Mouse (Mus musculus) heart, adult 2 months (tissue): Measurements from ENCODE around the gene Pld4. TPM values are rescaled to one million over a fixed set of nuclear protein-coding genes. Genes with fewer than 3 reads are reported as not detected.

Source experiments
- DNase-seq, 2 experiments: peaks; one replicate each; pipeline ENCODE4 v3.0.0; 2021
- H3K27ac ChIP-seq: fragments of 200-600 bp; 2 replicates; pipeline ENCODE4 v1.8.1; 2022
- H3K27me3 ChIP-seq: fragments of 200-500 bp; 2 replicates; pipeline ENCODE4 v1.6.1; 2012; ENCODE audit warnings: mild to moderate bottlenecking, low read length, inconsistent platforms, mixed read lengths; ENCODE audit not compliant: control insufficient read depth, insufficient read depth
- H3K36me3 ChIP-seq: fragments of 200-500 bp; 2 replicates; pipeline ENCODE4 v1.6.1; 2012; ENCODE audit warnings: low read length, inconsistent platforms; ENCODE audit not compliant: control insufficient read depth, insufficient read depth
- H3K4me1 ChIP-seq: fragments of 200-500 bp; 2 replicates; pipeline ENCODE4 v1.6.1; 2011; ENCODE audit warnings: low read length; ENCODE audit not compliant: control insufficient read depth, insufficient read depth
- H3K4me3 ChIP-seq: fragments of 200-600 bp; 2 replicates; pipeline ENCODE4 v1.8.1; 2022
- H3K79me2 ChIP-seq: fragments of 200-500 bp; replicated peaks from 2 replicates; pipeline ENCODE4 v1.6.1; 2012; ENCODE audit warnings: mild to moderate bottlenecking, inconsistent platforms, low read length, moderate library complexity, mixed read lengths; ENCODE audit not compliant: control insufficient read depth, insufficient read depth
- H3K9ac ChIP-seq: fragments of 200-500 bp; 2 replicates; pipeline ENCODE4 v1.6.1; 2012; ENCODE audit warnings: low read depth, mild to moderate bottlenecking, control low read depth, inconsistent platforms, low read length, mixed read lengths
- CTCF ChIP-seq: fragments of 200-600 bp; IDR thresholded peaks from 2 replicates; pipeline ENCODE4 v1.8.1; 2022; ENCODE audit warnings: antibody characterized with exemption, mild to moderate bottlenecking, moderate library complexity
- EP300 ChIP-seq: fragments of 200-500 bp; IDR thresholded peaks from 2 replicates; pipeline ENCODE4 v1.6.1; 2011; ENCODE audit warnings: low read depth, low read length, control low read depth; ENCODE audit not compliant: insufficient read depth
- POLR2A ChIP-seq: fragments of 200-500 bp; IDR thresholded peaks from 2 replicates; pipeline ENCODE4 v1.6.1; 2011; ENCODE audit warnings: mild to moderate bottlenecking, low read depth, low read length, control low read depth; ENCODE audit not compliant: insufficient read depth
- WGBS: fragments of 180-500 bp; shearing (Covaris S2); methylation state at CpG from one replicate; pipeline ENCODE4 v1.1.7; 2018; 5-methylcytosine and 5-hydroxymethylcytosine counted together
- intact Hi-C: fragments of 180-260 bp; cut with DNase I; formaldehyde crosslinking; loops from one replicate; pipeline ENCODE4 v1.15.1; 2025
- polyA plus RNA-seq: library from polyadenylated mRNA; depleted of rRNA; stranded (reverse); fragments of >200 nt; gene quantifications from 2 replicates; pipeline ENCODE4 v1.2.3, GENCODE M21; 2012
- total RNA-seq, 2 experiments: library from RNA; stranded (reverse); gene quantifications; 2 replicates each; pipeline ENCODE4 v1.2.3; 2021

Gene Pld4
- total and polyA plus RNA-seq, 3 experiments: 6.6 to 23.5 (median 6.8) TPM

DNA sequence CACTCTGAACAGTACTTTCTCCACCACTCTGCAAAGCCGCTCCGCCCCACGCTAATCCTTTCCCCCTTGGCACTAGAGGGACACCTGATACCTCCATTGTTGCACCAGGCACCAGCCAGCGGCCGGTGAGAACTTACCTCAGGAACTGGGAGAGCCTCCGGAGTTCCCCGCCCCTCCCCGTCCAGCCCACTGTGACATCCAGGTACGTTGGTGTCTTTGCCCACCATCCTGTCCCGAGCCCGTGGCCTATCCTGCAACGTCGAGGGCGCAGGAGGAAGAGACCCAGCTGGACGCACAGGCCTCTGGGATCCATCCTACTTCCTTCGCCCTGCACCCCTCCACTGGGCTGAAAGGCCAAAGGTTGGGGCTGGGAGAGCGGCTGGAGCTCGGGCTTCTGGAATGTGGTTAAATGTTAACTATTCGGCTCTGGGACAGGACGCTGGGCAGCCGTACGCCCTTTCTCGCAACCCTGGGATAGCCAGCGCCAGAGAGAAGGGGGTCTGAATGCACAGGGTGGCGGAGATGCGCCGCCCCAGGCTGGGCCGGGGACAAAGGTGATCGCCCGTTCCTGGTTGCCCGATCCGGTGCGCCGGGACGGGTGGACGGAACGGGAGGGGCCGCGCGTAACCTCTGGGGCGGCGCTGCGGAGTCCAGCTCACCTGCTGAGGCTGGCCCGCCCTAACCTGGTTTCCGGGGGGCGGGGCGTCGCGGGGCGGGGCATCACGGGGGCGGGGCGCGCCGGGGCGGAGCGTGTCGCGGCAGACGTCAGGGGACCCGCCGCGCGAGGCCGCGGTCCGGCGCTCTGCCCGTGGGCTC lies 38.8 kb upstream of the Pld4 start:
- peaks cover 3% of the 10 kb centered on the region; the same call in 1 of the 2 replicates for H3K4me1 ChIP-seq
- H3K79me2 ChIP-seq: no peaks in the 10 kb centered on the region
- TF ChIP-seq POLR2A (no peak), EP300 (no peak), CTCF (no peak; the same call in 1 of the 2 replicates)
- peak; percentile 55 for DNase-seq
- WGBS: 15% methylated on average over 50 of the region's 69 CpGs
- H3K9ac ChIP-seq: peak overlapping the region; percentile 88; the same call in 1 of the 2 replicates
- no peaks in the 10 kb centered on the region; the same call in 1 of the 2 replicates for H3K27me3 ChIP-seq
- H3K4me3 ChIP-seq: peak overlapping the region; percentile 40
- no peak overlapping the region for H3K27ac ChIP-seq
- H3K36me3 ChIP-seq: no peaks in the 10 kb centered on the region
- intact Hi-C loops: no loop called here

- H3K9ac ChIP-seq: peak overlapping the region; percentile 88
- H3K4me3 ChIP-seq: peak overlapping the region; percentile 71
- H3K27me3 ChIP-seq: no peaks in the 10 kb centered on the region; the same call in 1 of the 2 replicates
- no peak for TF ChIP-seq CTCF
- no peak for TF ChIP-seq EP300
- TF ChIP-seq POLR2A: no peak
- no peaks in the 10 kb centered on the region for H3K79me2 ChIP-seq
- DNase-seq: peak; percentile 70 to 71
- 1% methylated on average over 68 of the region's 75 CpGs for WGBS
- H3K27ac ChIP-seq: peak overlapping the region; percentile 56
- peaks cover 3% of the 10 kb centered on the region; the same call in 1 of the 2 replicates for H3K4me1 ChIP-seq
- intact Hi-C loops: no loop called here
- no peaks in the 10 kb centered on the region for H3K36me3 ChIP-seq
These were observed 38.0 kb upstream of the Pld4 start for GRCm38 (mm10) chr12:112722240-112723027.

DNA sequence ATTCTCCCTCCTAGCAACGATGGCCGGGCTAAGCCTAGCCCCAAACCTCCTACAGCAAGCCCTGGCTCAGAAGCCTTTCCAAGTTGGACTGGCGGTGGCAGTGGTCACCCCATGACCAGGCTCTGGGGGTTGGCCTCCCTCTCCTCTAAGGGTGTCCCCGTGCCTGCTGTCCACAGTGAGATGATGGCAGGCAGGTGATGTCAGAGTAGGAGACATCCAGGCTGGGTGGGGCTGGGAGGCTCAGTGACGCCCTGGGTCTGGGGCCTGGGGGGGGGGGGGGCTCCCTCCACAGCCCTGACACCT lies 37.5 kb upstream of the Pld4 start:
- 26% methylated on average over 5 of the region's 5 CpGs for WGBS
- Histone ChIP-seq H3K9ac (peak overlapping the region; percentile 88), H3K27ac (no peak overlapping the region), H3K4me3 (peak overlapping the region; percentile 71), H3K79me2 (no peaks in the 10 kb centered on the region), H3K36me3 (no peaks in the 10 kb centered on the region), H3K27me3 (no peaks in the 10 kb centered on the region; the same call in 1 of the 2 replicates), H3K4me1 (peaks cover 3% of the 10 kb centered on the region; the same call in 1 of the 2 replicates)
- no peak for DNase-seq
- intact Hi-C loops: no loop called here
- no peak for TF ChIP-seq EP300

DNA sequence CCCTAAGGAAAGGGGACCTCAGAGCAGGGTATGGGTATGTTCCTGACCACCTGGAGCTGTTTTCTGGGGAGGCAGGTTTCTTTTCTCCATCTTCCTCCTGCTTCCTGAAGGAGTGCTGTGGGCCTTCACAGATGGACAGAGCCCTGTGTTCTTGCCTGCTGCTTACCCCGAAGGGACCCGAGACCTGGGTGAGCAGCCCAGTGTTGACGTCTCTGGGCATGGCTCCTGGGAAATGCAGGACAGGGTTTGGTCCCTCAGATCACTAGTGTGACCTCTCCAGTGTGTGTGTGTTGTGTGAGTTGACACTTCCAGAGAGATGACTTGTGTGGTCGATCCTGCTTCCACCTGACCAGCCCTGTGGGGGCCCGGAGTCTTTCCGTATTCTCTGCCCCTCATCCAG lies 37.0 kb upstream of the Pld4 start:
- Histone ChIP-seq H3K4me1 (peaks cover 3% of the 10 kb centered on the region; the same call in 1 of the 2 replicates), H3K4me3 (no peak overlapping the region), H3K27me3 (no peaks in the 10 kb centered on the region; the same call in 1 of the 2 replicates), H3K79me2 (no peaks in the 10 kb centered on the region), H3K36me3 (no peaks in the 10 kb centered on the region), H3K27ac (no peak overlapping the region), H3K9ac (no peak overlapping the region)
- intact Hi-C loops: no loop called here
- DNase-seq: no peak
- 98% methylated on average over 6 of the region's 6 CpGs for WGBS
- TF ChIP-seq POLR2A (no peak), CTCF (no peak), EP300 (no peak)

- H3K27me3 ChIP-seq: no peaks in the 10 kb centered on the region; the same call in 1 of the 2 replicates
- intact Hi-C loops: no loop called here
- peaks cover 3% of the 10 kb centered on the region; the same call in 1 of the 2 replicates for H3K4me1 ChIP-seq
- H3K36me3 ChIP-seq: no peaks in the 10 kb centered on the region
- no peak for TF ChIP-seq EP300
- peak; percentile 77 for TF ChIP-seq CTCF
- H3K9ac ChIP-seq: no peak overlapping the region
- WGBS: 81% methylated on average over 11 of the region's 11 CpGs
- no peak overlapping the region for H3K27ac ChIP-seq
- peak; percentile 64 to 72 for DNase-seq
- no peaks in the 10 kb centered on the region for H3K79me2 ChIP-seq
- H3K4me3 ChIP-seq: no peak overlapping the region
These were observed 36.2 kb upstream of the Pld4 start for GRCm38 (mm10) chr12:112724077-112724805.
